8 mouse cellular contexts compared by ENCODE assay signal in the genomic region with DNA sequence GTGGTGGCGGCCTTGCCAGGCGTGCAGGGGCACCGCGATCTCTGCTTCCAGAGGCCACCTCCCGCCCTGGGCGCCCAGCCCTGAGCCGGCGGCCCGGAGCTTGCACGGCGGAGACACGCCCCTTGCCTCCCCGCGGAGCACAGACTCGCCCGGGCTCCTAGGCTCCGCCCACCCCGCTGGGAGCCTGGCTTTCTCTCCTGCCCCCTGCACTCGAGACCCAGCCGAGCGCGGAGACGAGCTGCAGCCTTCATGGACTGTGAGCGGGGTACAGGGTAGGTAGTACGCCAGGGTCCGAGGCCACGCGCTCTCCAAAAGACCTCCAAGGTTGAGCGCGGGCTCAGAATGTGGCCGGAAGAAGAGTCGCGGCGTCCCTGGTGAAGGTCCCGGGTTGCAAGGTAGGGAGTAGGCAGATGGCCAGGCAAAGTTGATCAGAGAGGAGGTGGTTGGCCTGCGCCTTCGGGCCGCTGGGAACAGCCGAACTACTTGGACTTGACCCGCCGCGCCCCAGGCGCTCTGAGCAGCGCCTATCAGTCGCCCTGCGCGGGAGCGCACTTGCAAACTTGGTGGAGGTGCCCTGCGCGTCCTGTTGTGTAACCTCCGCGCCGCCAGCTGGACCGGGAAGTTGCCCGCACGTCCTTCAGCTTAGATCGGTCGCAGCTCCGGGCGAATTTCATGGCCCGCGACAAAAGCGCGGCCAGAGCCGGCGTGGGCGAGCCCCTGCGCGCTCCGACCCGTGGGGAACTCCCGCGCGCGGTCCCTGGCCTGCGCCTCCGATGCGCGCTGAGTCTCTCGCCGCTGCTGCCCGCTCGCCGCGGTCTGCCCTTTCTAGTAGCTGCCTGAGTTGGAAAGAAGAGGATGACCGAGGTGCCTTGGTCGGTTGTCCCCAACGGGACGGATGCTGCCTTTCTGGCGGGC. TPM values are rescaled to one million over a fixed set of nuclear protein-coding genes. Genes with fewer than 3 reads are reported as not detected.
DNase-seq lines count a peak whose midpoint lies in the region; ATAC-seq and TF ChIP-seq lines count a peak whose summit lies in the region.

Gene P2ry1, plus strand, starts transcription at position 209 of the 915 bp plus-strand sequence.

- H3K27me3 ChIP-seq in embryonic facial prominence, embryonic 15.5 days: no peaks in the 10 kb centered on the region
- H3K27me3 ChIP-seq in limb, embryonic 15.5 days: peaks cover 30% of the 10 kb centered on the region
- H3K27me3 ChIP-seq in midbrain, embryonic 16.5 days (ENCODE audit: control insufficient read depth, insufficient read depth, low read depth, low read length): peaks cover 5% of the 10 kb centered on the region; the same call in 1 of the 2 replicates
- peaks cover 8% of the 10 kb centered on the region for H3K27me3 ChIP-seq in spleen, adult 2 months (ENCODE audit: control insufficient read depth, insufficient read depth, low read length)

- ATAC-seq in embryonic facial prominence, embryonic 15.5 days (ENCODE audit: insufficient number of reproducible peaks, low FRiP score, low TSS enrichment, low read depth): peak; percentile 98
- ATAC-seq in limb, embryonic 15.5 days (ENCODE audit: insufficient number of reproducible peaks, low FRiP score, low TSS enrichment, low read depth): peak; percentile 89
- ATAC-seq in midbrain, embryonic 16.5 days: peak; percentile 95

- H3K9me3 ChIP-seq in embryonic facial prominence, embryonic 15.5 days (replicated peaks): no peaks in the 10 kb centered on the region
- H3K9me3 ChIP-seq in limb, embryonic 15.5 days: no peaks in the 10 kb centered on the region
- no peaks in the 10 kb centered on the region for H3K9me3 ChIP-seq in midbrain, embryonic 16.5 days (replicated peaks; ENCODE audit: control insufficient read depth, low read length, poor library complexity, severe bottlenecking)

- peak within 1 kb of the TSS; percentile 64 for H3K9ac ChIP-seq in embryonic facial prominence, embryonic 15.5 days
- peak within 1 kb of the TSS; percentile 44 for H3K9ac ChIP-seq in limb, embryonic 15.5 days
- H3K9ac ChIP-seq in midbrain, embryonic 16.5 days (ENCODE audit: low read depth, low read length): peak within 1 kb of the TSS; percentile 77

- H3K36me3 ChIP-seq in embryonic facial prominence, embryonic 15.5 days: no peaks in the 10 kb centered on the region
- no peaks in the 10 kb centered on the region for H3K36me3 ChIP-seq in limb, embryonic 15.5 days
- no peaks in the 10 kb centered on the region for H3K36me3 ChIP-seq in midbrain, embryonic 16.5 days (ENCODE audit: control insufficient read depth, insufficient read depth, low read length)
- H3K36me3 ChIP-seq in spleen, adult 2 months (ENCODE audit: control insufficient read depth, insufficient read depth, low read length): no peaks in the 10 kb centered on the region

- peak within 1 kb of the TSS; percentile 72 for H3K4me3 ChIP-seq in embryonic facial prominence, embryonic 15.5 days (replicated peaks)
- H3K4me3 ChIP-seq in limb, embryonic 15.5 days: peak within 1 kb of the TSS; percentile 52
- H3K4me3 ChIP-seq in midbrain, embryonic 16.5 days (ENCODE audit: low read depth, low read length): peak within 1 kb of the TSS; percentile 83
- H3K4me3 ChIP-seq in spleen, adult 2 months (ENCODE audit: extremely low read depth, insufficient read depth, insufficient read length): peak within 1 kb of the TSS; percentile 59

- H3K4me1 ChIP-seq in embryonic facial prominence, embryonic 15.5 days: peaks cover 16% of the 10 kb centered on the region; the same call in 1 of the 2 replicates
- H3K4me1 ChIP-seq in limb, embryonic 15.5 days: peaks cover 12% of the 10 kb centered on the region; the same call in 1 of the 2 replicates
- peaks cover 6% of the 10 kb centered on the region; the same call in 1 of the 2 replicates for H3K4me1 ChIP-seq in midbrain, embryonic 16.5 days (ENCODE audit: control insufficient read depth, insufficient read depth, low read length)
- peaks cover 6% of the 10 kb centered on the region for H3K4me1 ChIP-seq in spleen, adult 2 months (ENCODE audit: control insufficient read depth, insufficient read depth, insufficient read length)

- TF ChIP-seq POLR2A in spleen, adult 2 months (IDR thresholded peaks at IDR 0.05; ENCODE audit: low read depth, low read length): no peak

- peak within 1 kb of the TSS; percentile 92 for H3K4me2 ChIP-seq in embryonic facial prominence, embryonic 15.5 days (replicated peaks)
- peak within 1 kb of the TSS; percentile 93 for H3K4me2 ChIP-seq in limb, embryonic 15.5 days
- H3K4me2 ChIP-seq in midbrain, embryonic 16.5 days (ENCODE audit: low read length): peak within 1 kb of the TSS; percentile 81

- peak within 1 kb of the TSS; percentile 79; the same call in 1 of the 2 replicates for H3K27ac ChIP-seq in embryonic facial prominence, embryonic 15.5 days (replicated peaks)
- no peak within 1 kb of the TSS for H3K27ac ChIP-seq in limb, embryonic 15.5 days
- 0 out of 2 replicates have a peak within 1 kb of the TSS, but pooled peaks have one; percentile 34 for H3K27ac ChIP-seq in midbrain, embryonic 16.5 days (ENCODE audit: low read length)
- H3K27ac ChIP-seq in spleen, adult 2 months (ENCODE audit: insufficient read depth, low read length): no peak within 1 kb of the TSS

- under 1% methylated on average over 90 of the region's 90 CpGs for WGBS in embryonic facial prominence, embryonic 15.5 days
- WGBS in limb, embryonic 15.5 days: under 1% methylated on average over 90 of the region's 90 CpGs
- WGBS in midbrain, embryonic 16.5 days: under 1% methylated on average over 89 of the region's 90 CpGs
- WGBS in spleen, adult 2 months: under 1% methylated on average over 89 of the region's 90 CpGs

- DNase-seq in 3134 (ENCODE audit: extremely low read depth, insufficient read length, low spot score): peak; percentile 10
- peak; percentile 54 for DNase-seq in brain, adult 2 months (ENCODE audit: low read depth, low spot score)
- DNase-seq in heart, adult 9 months (ENCODE audit: low spot score in 2 of 2): peak; percentile 82 to 85
- DNase-seq in kidney, adult 9 months: peak; percentile 88
- peak in 1 of 2 experiments; percentile 26 for DNase-seq in spleen, adult 2 months (ENCODE audit: low read depth in 1 of 2, low spot score in 2 of 2)

- no peak for TF ChIP-seq CTCF in spleen, adult 2 months (IDR thresholded peaks at IDR 0.05; ENCODE audit: extremely low read depth, insufficient read depth, insufficient read length, insufficient replicate concordance)

RNA-seq across cellular contexts. Expression of gene P2ry1, which starts in this region (rescaled TPM):
- 7.3 and 8.7 TPM in 2 replicates for polyA plus RNA-seq in embryonic facial prominence, embryonic 15.5 days (2015; fragmentation: Nextera tagmentation; extraction: Ambion mirVana)
- polyA plus RNA-seq in limb, embryonic 15.5 days (2015; fragmentation: Nextera tagmentation; extraction: Ambion mirVana): 4.0 and 4.7 TPM in 2 replicates
- 6.0 and 6.4 TPM in 2 replicates for polyA plus RNA-seq in midbrain, embryonic 16.5 days (2015; fragmentation: Nextera tagmentation; extraction: Ambion mirVana)
- 2.7 and 3.4 TPM in 2 replicates for polyA plus RNA-seq in spleen, adult 2 months (2012; rRNA removed)

Comparison
In these comparisons a context has a peak if more than half of its experiments do, and no peak if none do; other contexts are left out.
1. H3K27ac ChIP-seq: peak in embryonic facial prominence, embryonic 15.5 days (single experiment) and midbrain, embryonic 16.5 days (single experiment); none in limb, embryonic 15.5 days (single experiment) and spleen, adult 2 months (single experiment).
2. Peak in every context shown above with its lines, with median percentiles within 50 percentile points of each other: ATAC-seq, H3K4me2 ChIP-seq, H3K4me3 ChIP-seq and H3K9ac ChIP-seq.